Mouse (Mus musculus): ENCODE results near the gene Mto1.
"Not testable (repeated sequence)": the region's sequence is repeated elsewhere in the genome, so short reads cannot be mapped to it uniquely, and the experiment has no call there.

DNA sequence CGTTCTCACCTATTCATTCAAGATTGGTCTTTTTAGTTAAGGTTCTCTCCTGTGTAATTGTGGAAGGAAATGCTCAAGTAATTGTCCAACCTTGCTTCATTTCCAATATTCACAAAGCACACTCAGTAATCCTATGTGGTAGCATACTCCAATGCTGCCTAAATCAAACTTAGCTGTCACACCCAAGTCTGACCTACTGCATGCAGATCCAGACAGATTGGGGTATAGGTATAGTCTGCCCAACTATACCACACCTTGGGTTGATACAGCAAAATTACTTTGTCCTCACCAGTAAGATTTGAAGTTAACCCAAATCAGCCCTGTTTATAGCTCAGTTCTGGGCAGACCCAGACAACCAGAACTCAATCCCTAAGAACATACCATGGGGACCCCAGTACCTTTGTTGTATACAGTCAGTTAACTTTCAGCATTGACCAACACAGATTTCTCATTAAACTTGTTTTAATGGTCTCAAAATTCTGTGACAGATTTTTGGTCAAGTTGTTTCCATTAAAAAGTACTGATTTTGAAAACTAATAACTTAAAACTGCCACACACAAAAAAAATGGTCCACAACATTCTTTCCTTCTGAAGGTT, 30.1 kb downstream of the Mto1 start:
- TF ChIP-seq EP300 (optimal IDR thresholded peaks at IDR 0.05); CTCF (IDR thresholded peaks at IDR 0.05; ENCODE audit: low read depth): not testable (repeated sequence)
